Comparison of ENCODE assay signal across 18 mouse cellular contexts in the genomic region with DNA sequence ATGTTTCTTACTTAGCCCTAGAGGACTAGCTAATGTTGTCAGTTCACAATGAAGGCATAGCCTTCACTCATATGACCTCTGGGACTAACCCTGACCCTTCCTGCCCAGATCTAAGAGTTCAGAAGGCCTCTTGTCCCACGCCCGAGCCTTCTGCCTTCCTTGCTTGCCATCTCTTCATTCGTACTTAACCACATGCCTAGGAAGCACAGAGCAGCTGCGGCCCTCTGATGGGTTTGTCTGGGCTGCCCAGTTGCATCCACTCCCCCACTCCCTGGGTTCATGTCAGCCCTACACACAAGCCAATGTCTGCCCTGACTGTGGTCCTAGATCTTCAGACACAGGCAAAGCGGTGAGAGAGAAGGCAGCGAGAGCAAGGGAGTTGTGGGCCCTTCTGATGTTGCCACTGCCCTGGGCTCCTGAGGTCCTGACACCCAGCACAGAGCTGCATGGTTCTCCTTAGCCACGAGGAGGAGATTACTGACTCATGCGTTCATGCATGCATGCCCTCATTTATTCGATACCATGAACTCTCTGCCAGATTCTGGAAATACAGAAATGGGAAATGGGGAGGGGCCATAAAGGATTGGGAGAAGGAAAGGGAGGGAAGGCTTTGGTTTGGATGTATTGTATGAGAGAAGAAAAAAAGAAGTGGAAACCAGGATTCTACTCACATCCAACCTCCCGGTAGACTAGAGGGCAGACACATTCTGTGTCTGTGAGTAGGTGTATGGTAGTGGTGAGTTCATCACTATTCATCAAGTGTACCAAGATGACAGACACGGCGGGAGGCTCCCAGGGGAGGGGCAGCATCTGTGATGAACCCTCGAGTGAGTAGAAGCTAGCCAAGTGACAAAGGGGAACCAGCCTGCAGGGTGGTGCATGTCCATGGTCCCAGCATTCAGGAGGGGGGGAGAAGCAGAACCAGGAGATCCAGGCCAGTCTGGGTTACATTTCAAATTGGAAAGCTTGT. TPM values are rescaled to one million over a fixed set of nuclear protein-coding genes. Genes with fewer than 3 reads are reported as not detected.
A peak's percentile ranks its signal among the peaks of the same experiment; 100 is the strongest.
DNase-seq lines count a peak whose midpoint lies in the region; ATAC-seq and TF ChIP-seq lines count a peak whose summit lies in the region.
"Had no signal": no experiment of that assay in that cellular context is flagged by ENCODE, and none has a peak within 500 bp of the region (broad histone marks: within the 10 kb centered on the region; RNA-seq: fewer than 3 reads in every experiment).

No protein-coding gene starts in this region.

- no peak overlapping the region for H3K4me2 ChIP-seq in heart, postnatal 0 days (ENCODE audit: low read depth, low read length)
- H3K4me2 ChIP-seq in CH12.LX (ENCODE audit: insufficient read depth, low read depth, poor library complexity, severe bottlenecking), result no peak overlapping the region
- H3K4me2 ChIP-seq: forebrain, embryonic 15.5 days; hindbrain, embryonic 15.5 days; limb, embryonic 12.5 days; stomach, embryonic 15.5 days had no signal

- H3K4me1 ChIP-seq in heart, postnatal 0 days (ENCODE audit: control insufficient read depth, insufficient read depth), result peaks cover 18% of the 10 kb centered on the region
- peaks cover 19 to 35% of the 10 kb centered on the region in 2 experiments for H3K4me1 ChIP-seq in CH12.LX (ENCODE audit: control insufficient read depth in 1 of 2, insufficient read depth in 2 of 2)
- H3K4me1 ChIP-seq: forebrain, embryonic 15.5 days; hindbrain, embryonic 15.5 days had no signal

- TF ChIP-seq CTCF in heart, postnatal 0 days (IDR thresholded peaks at IDR 0.05; ENCODE audit: low read depth), result no peak
- no peak; a peak in 1 of 4 replicates for TF ChIP-seq CTCF in CH12.LX (conservative IDR thresholded peaks at IDR 0.05 in 1 of 2, IDR thresholded peaks at IDR 0.05 in 1 of 2; ENCODE audit: low read depth in 2 of 2, low read length in 2 of 2)

- no peak overlapping the region for H3K4me3 ChIP-seq in heart, postnatal 0 days (ENCODE audit: low read depth, low read length)
- peak overlapping the region in 1 of 3 experiments; percentile 5 for H3K4me3 ChIP-seq in CH12.LX (replicated peaks in 1 of 3; ENCODE audit: low read depth in 2 of 3, low read length in 2 of 3, poor library complexity in 1 of 3)
- H3K4me3 ChIP-seq: forebrain, embryonic 15.5 days; hindbrain, embryonic 15.5 days; limb, embryonic 12.5 days; stomach, embryonic 15.5 days had no signal

- no peak for TF ChIP-seq EP300 in heart, postnatal 0 days (IDR thresholded peaks at IDR 0.05; ENCODE audit: low read depth)
- TF ChIP-seq EP300 in CH12.LX (IDR thresholded peaks at IDR 0.05; ENCODE audit: low read length), result no peak; the same call in 1 of the 2 replicates

- H3K36me3 ChIP-seq in heart, postnatal 0 days (replicated peaks; ENCODE audit: control insufficient read depth, insufficient read depth, low read length), result no peaks in the 10 kb centered on the region
- H3K36me3 ChIP-seq in CH12.LX (replicated peaks in 1 of 2; ENCODE audit: control insufficient read depth in 1 of 2, insufficient read depth in 1 of 2, low read length in 1 of 2), result no peaks in the 10 kb centered on the region
- H3K36me3 ChIP-seq: forebrain, embryonic 15.5 days; G1E; hindbrain, embryonic 15.5 days; limb, embryonic 12.5 days; stomach, embryonic 15.5 days had no signal

- no peaks in the 10 kb centered on the region for H3K9me3 ChIP-seq in heart, postnatal 0 days (replicated peaks; ENCODE audit: control insufficient read depth, low read length)
- H3K9me3 ChIP-seq in CH12.LX (replicated peaks; ENCODE audit: low read length), result peaks cover 14% of the 10 kb centered on the region
- H3K9me3 ChIP-seq: forebrain, embryonic 15.5 days; G1E; hindbrain, embryonic 15.5 days; limb, embryonic 12.5 days; stomach, embryonic 15.5 days had no signal

- 74% methylated on average over 13 of the region's 13 CpGs for WGBS in heart, postnatal 0 days

- intact Hi-C loops in heart, postnatal 10 days (cut with DNase I), result no loop called here

- in situ Hi-C loops in CH12.LX (cut with MboI; ENCODE audit: low pct_ligation_motif_present, low pct_unique_long_range_greater_than_20kb, low sequenced_read_pairs), result loop anchor here (10.0 kb wide), 1 partner anchor 52 kb away; the partner anchor contains the start of gene Ksr1

- no peak for TF ChIP-seq POLR2A in CH12.LX (IDR thresholded peaks at IDR 0.05; ENCODE audit: low read depth, low read length)

- DNase-seq in heart, postnatal 0 days (ENCODE audit: low spot score), result no peak
- no peak for DNase-seq in heart, postnatal 10 days
- DNase-seq in 416B (ENCODE audit: low read depth), result peak; percentile 14
- peak; percentile 65 for DNase-seq in CH12.LX (ENCODE audit: extremely low read depth)
- DNase-seq in right cerebral cortex, adult 18-20 months, result no peak
- no peak for DNase-seq in lung, adult 18-20 months
- DNase-seq: adrenal gland, postnatal 36 days; cerebellum, postnatal 14 days; gastrocnemius, postnatal 25 days; kidney, adult 8-10 months; lung, postnatal 36 days; right cerebral cortex, postnatal 4 days had no signal

- no peaks in the 10 kb centered on the region for H3K79me2 ChIP-seq in CH12.LX (replicated peaks; ENCODE audit: control insufficient read depth, extremely low read depth, insufficient read depth, poor library complexity, severe bottlenecking)

- dilution Hi-C loops in CH12.LX (cut with MboI; ENCODE audit: extremely low pct_ligation_motif_present, extremely low pct_unique_long_range_greater_than_20kb, low sequenced_read_pairs), result no loop called here

- no peaks in the 10 kb centered on the region for H3K27me3 ChIP-seq in heart, postnatal 0 days (ENCODE audit: control insufficient read depth, insufficient read depth, low read length)
- H3K27me3 ChIP-seq in CH12.LX (replicated peaks), result peaks cover 12% of the 10 kb centered on the region
- H3K27me3 ChIP-seq: forebrain, embryonic 15.5 days; hindbrain, embryonic 15.5 days; limb, embryonic 12.5 days; stomach, embryonic 15.5 days had no signal

- TF ChIP-seq RAD21 in CH12.LX (IDR thresholded peaks at IDR 0.05; ENCODE audit: low read depth, low read length), result no peak

- H3K9ac ChIP-seq in heart, postnatal 0 days (replicated peaks; ENCODE audit: low read depth, low read length), result no peak overlapping the region
- no peak overlapping the region for H3K9ac ChIP-seq in CH12.LX (ENCODE audit: insufficient read depth, low read depth)
- H3K9ac ChIP-seq: forebrain, embryonic 15.5 days; hindbrain, embryonic 15.5 days; limb, embryonic 12.5 days; stomach, embryonic 15.5 days had no signal

- 0 out of 2 replicates have a peak, but pooled peaks have one; percentile 7 for ATAC-seq in heart, postnatal 0 days (ENCODE audit: insufficient read depth, low read depth)
- peak; percentile 21; the same call in 1 of the 2 replicates for ATAC-seq in megakaryocyte, adult 5-6 weeks (ENCODE audit: poor library complexity, severe bottlenecking)
- ATAC-seq: forebrain, embryonic 15.5 days had no signal

- H3K27ac ChIP-seq in heart, postnatal 0 days (ENCODE audit: low read depth), result peak overlapping the region; percentile 50; the same call in 1 of the 2 replicates
- no peak overlapping the region for H3K27ac ChIP-seq in CH12.LX (ENCODE audit: insufficient read depth, low read depth)
- H3K27ac ChIP-seq: forebrain, embryonic 15.5 days; hindbrain, embryonic 15.5 days; stomach, embryonic 15.5 days had no signal

TF ChIP-seq in CH12.LX, 34 proteins besides CTCF, POLR2A, EP300 and RAD21 (continues in another document):
- TF ChIP-seq ZMIZ1 (IDR thresholded peaks at IDR 0.05; ENCODE audit: low read depth, low read length) (0 out of 2 replicates have a peak, but pooled peaks have one; percentile 11), MAFK (IDR thresholded peaks at IDR 0.05; ENCODE audit: insufficient replicate concordance, low read length) (no peak), MYC (IDR thresholded peaks at IDR 0.05; ENCODE audit: low read depth, low read length) (peak; percentile 22; the same call in 1 of the 2 replicates), SMC3 (IDR thresholded peaks at IDR 0.05; ENCODE audit: low read depth, low read length) (peak; percentile 3; the same call in 1 of the 2 replicates), NELFE (IDR thresholded peaks at IDR 0.05; ENCODE audit: low read depth, low read length) (no peak), KAT2A (IDR thresholded peaks at IDR 0.05; ENCODE audit: insufficient replicate concordance, low read length) (no peak), GABPA (IDR thresholded peaks at IDR 0.05; ENCODE audit: insufficient replicate concordance, low read depth, low read length) (no peak), MAZ (IDR thresholded peaks at IDR 0.05; ENCODE audit: low read depth, low read length) (peak; percentile 37; the same call in 1 of the 2 replicates), USF1 (IDR thresholded peaks at IDR 0.05; ENCODE audit: low read depth, low read length) (no peak), MAX (IDR thresholded peaks at IDR 0.05; ENCODE audit: low read length) (peak; percentile 53; the same call in 1 of the 2 replicates), JUND (conservative IDR thresholded peaks at IDR 0.05; ENCODE audit: low read depth, low read length) (peak; percentile 3; the same call in 1 of the 2 replicates), JUN (IDR thresholded peaks at IDR 0.05; ENCODE audit: insufficient read depth, low read depth, low read length) (no peak), MEF2A (IDR thresholded peaks at IDR 0.05; ENCODE audit: borderline replicate concordance, low read depth, low read length) (no peak), SIN3A (IDR thresholded peaks at IDR 0.05; ENCODE audit: low read length) (0 out of 2 replicates have a peak, but pooled peaks have one; percentile 28), NRF1 (IDR thresholded peaks at IDR 0.05; ENCODE audit: low read depth, low read length) (no peak), ZNF384 (IDR thresholded peaks at IDR 0.05; ENCODE audit: low read depth, low read length) (no peak)

RNA-seq across cellular contexts. Expression of gene Ksr1, which starts 51.0 kb away (rescaled TPM):
- total RNA-seq in heart, postnatal 0 days (2014; rRNA removed; ENCODE audit: low replicate concordance), result 7.7 and 15.2 TPM in 2 replicates
- 1.3 and 1.5 TPM in 2 replicates for polyA plus RNA-seq in heart, postnatal 0 days (2015; fragmentation: Nextera tagmentation; extraction: Ambion mirVana)
- 10 to 100 TPM; 10.4 to 11.9 TPM for total RNA-seq in heart, postnatal 10 days (2021)
- total RNA-seq in CH12.LX (2012; rRNA removed) (63.8 and 73.1 TPM in 2 replicates), CH12.LX (2014; rRNA removed) (21.3 and 22.5 TPM in 2 replicates)
- 48.9 and 61.2 TPM in 2 replicates for polyA plus RNA-seq in CH12.LX (2012; ENCODE audit: insufficient read length, low read depth)
- total RNA-seq in megakaryocyte, adult 5-6 weeks (2015), result 6.4 and 6.8 TPM in 2 replicates
- total RNA-seq in megakaryocyte, adult 5-6 weeks (2017), result 5.2 and 10.8 TPM in 2 replicates

RNA-seq across cellular contexts. Expression of gene Wsb1, which starts 57.3 kb away (rescaled TPM):
- total RNA-seq in heart, postnatal 0 days (2014; rRNA removed; ENCODE audit: low replicate concordance), result 60.4 and 73.2 TPM in 2 replicates
- polyA plus RNA-seq in heart, postnatal 0 days (2015; fragmentation: Nextera tagmentation; extraction: Ambion mirVana), result 63.9 and 64.5 TPM in 2 replicates
- total RNA-seq in heart, postnatal 10 days (2021), result 10 to 100 TPM; 40.9 to 48.5 TPM
- 54.7 and 84.1 TPM in 2 replicates for total RNA-seq in CH12.LX (2012; rRNA removed)
- total RNA-seq in CH12.LX (2014; rRNA removed), result 104 and 122 TPM in 2 replicates
- polyA plus RNA-seq in CH12.LX (2012; ENCODE audit: insufficient read length, low read depth), result 118 and 129 TPM in 2 replicates
- 246 and 264 TPM in 2 replicates for total RNA-seq in megakaryocyte, adult 5-6 weeks (2015)
- total RNA-seq in megakaryocyte, adult 5-6 weeks (2017), result 158 and 170 TPM in 2 replicates

Comparison
In these comparisons a context has a peak if more than half of its experiments do, and no peak if none do; other contexts are left out.
1. DNase-seq: peak in 416B (single experiment) and CH12.LX (single experiment); none in heart, postnatal 0 days (single experiment), heart, postnatal 10 days (0 of 2), right cerebral cortex, adult 18-20 months (single experiment) and lung, adult 18-20 months (0 of 2).